Mouse (Mus musculus): ENCODE data around the gene Adgrg1.
A peak's percentile ranks its signal among the peaks of the same experiment; 100 is the strongest.

Adgrg1 gene

GRCm38 (mm10) chr8:94974467-94975165 is at the start of gene Adgrg1:
TSS of gene Adgrg1 (plus strand) at chr8:94974751.
- peak; percentile 74 to 83 for DNase-seq

- DNase-seq, result no peak
These were observed 46.3 kb upstream of the Adgrg1 start for GRCm38 (mm10) chr8:94928227-94928626.

GRCm38 (mm10) chr8:94933918-94934317 is 40.6 kb upstream of the Adgrg1 start:
- DNase-seq, result no peak

GRCm38 (mm10) chr8:94935172-94935571 is 39.4 kb upstream of the Adgrg1 start:
- no peak for DNase-seq

- DNase-seq, result peak; percentile 57 to 85
These were observed 32.0 kb upstream of the Adgrg1 start for GRCm38 (mm10) chr8:94942566-94942965.

- no peak for DNase-seq
These were observed 29.4 kb upstream of the Adgrg1 start for GRCm38 (mm10) chr8:94945185-94945584.

GRCm38 (mm10) chr8:94948421-94948820 is 26.1 kb upstream of the Adgrg1 start:
- DNase-seq, result no peak

GRCm38 (mm10) chr8:94949010-94949409 is 25.5 kb upstream of the Adgrg1 start:
- DNase-seq, result no peak

GRCm38 (mm10) chr8:94950046-94950445 is 24.5 kb upstream of the Adgrg1 start:
- peak; percentile 80 to 85 for DNase-seq

GRCm38 (mm10) chr8:94950458-94950857 is 24.1 kb upstream of the Adgrg1 start:
- DNase-seq, result no peak

- DNase-seq, result no peak
These were observed 22.5 kb upstream of the Adgrg1 start for GRCm38 (mm10) chr8:94952086-94952485.

GRCm38 (mm10) chr8:94953624-94954367 is 20.8 kb upstream of the Adgrg1 start:
- no peak for DNase-seq

GRCm38 (mm10) chr8:94954368-94954737 is 20.2 kb upstream of the Adgrg1 start:
- DNase-seq, result peak in 1 of 2 experiments; percentile 42

GRCm38 (mm10) chr8:94954921-94955758 is 19.4 kb upstream of the Adgrg1 start:
- DNase-seq, result peak; percentile 58 to 72

GRCm38 (mm10) chr8:94956078-94956574 is 18.4 kb upstream of the Adgrg1 start:
- no peak for DNase-seq

GRCm38 (mm10) chr8:94962201-94962600 is 12.3 kb upstream of the Adgrg1 start:
- peak; percentile 67 to 73 for DNase-seq

GRCm38 (mm10) chr8:94964828-94965227 is 9.7 kb upstream of the Adgrg1 start:
- DNase-seq, result peak in 1 of 2 experiments; percentile 40

GRCm38 (mm10) chr8:94966578-94966977 is 8.0 kb upstream of the Adgrg1 start:
- peak; percentile 65 to 72 for DNase-seq

GRCm38 (mm10) chr8:94967071-94967470 is 7.5 kb upstream of the Adgrg1 start:
- DNase-seq, result peak; percentile 58 to 73

GRCm38 (mm10) chr8:94967554-94967953 is 7.0 kb upstream of the Adgrg1 start:
- peak; percentile 88 to 89 for DNase-seq

GRCm38 (mm10) chr8:94973270-94973669 is 1.3 kb upstream of the Adgrg1 start:
- no peak for DNase-seq

GRCm38 (mm10) chr8:94973786-94974185 is 765 bp upstream of the Adgrg1 start:
- DNase-seq, result peak in 1 of 2 experiments; percentile 73
